28 mouse cellular contexts compared by ENCODE assay signal in the genomic region with DNA sequence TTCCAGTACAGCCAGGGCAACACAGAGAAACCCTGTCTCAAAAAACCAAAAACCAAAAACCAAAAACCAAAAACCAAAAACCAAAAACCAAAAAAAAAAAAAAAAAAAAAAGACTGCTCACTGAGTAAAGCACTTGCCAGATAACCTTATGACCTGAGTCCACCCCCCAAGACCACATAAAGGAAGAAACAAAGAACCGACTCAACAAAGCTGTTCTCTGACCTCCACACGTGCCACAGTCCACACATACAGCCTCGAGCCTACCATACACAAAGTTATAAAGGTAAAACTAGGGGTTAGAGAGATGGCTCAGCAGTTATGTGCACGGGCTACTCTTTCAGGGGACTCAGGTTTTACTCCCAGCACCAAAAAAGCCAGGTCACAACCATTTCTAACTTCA.
"Had no signal": no experiment of that assay in that cellular context is flagged by ENCODE, and none has a peak within 500 bp of the region (broad histone marks: within the 10 kb centered on the region; RNA-seq: fewer than 3 reads in every experiment).

No protein-coding gene starts in this region.

- H3K27me3 ChIP-seq: heart, embryonic 12.5 days; heart, embryonic 13.5 days; heart, embryonic 15.5 days; hindbrain, embryonic 12.5 days; hindbrain, embryonic 13.5 days; hindbrain, embryonic 15.5 days; intestine, embryonic 15.5 days; kidney, embryonic 15.5 days had no signal

- H3K36me3 ChIP-seq: heart, embryonic 15.5 days; intestine, embryonic 15.5 days; kidney, embryonic 15.5 days had no signal

- H3K9ac ChIP-seq: heart, embryonic 12.5 days; heart, embryonic 13.5 days; heart, embryonic 15.5 days; hindbrain, embryonic 12.5 days; hindbrain, embryonic 13.5 days; hindbrain, embryonic 14.5 days; hindbrain, embryonic 15.5 days; intestine, embryonic 15.5 days; kidney, embryonic 15.5 days had no signal

- H3K9me3 ChIP-seq: heart, embryonic 12.5 days; heart, embryonic 13.5 days; heart, embryonic 15.5 days; hindbrain, embryonic 10.5 days; hindbrain, embryonic 12.5 days; hindbrain, embryonic 13.5 days; hindbrain, embryonic 15.5 days; intestine, embryonic 15.5 days; kidney, embryonic 15.5 days had no signal

- H3K27ac ChIP-seq: heart, embryonic 13.5 days; heart, embryonic 15.5 days; hindbrain, embryonic 10.5 days; hindbrain, embryonic 12.5 days; hindbrain, embryonic 13.5 days; hindbrain, embryonic 14.5 days; hindbrain, embryonic 15.5 days; hindbrain, postnatal 0 days; intestine, embryonic 15.5 days; kidney, embryonic 15.5 days; kidney, postnatal 0 days; layer of hippocampus, adult 2 months; left cerebral cortex, adult 2 months had no signal

- ATAC-seq: hindbrain, embryonic 16.5 days; hindbrain, postnatal 0 days; inflammation-experienced regulatory T-cells, adult 6 months; intestine, embryonic 15.5 days; intestine, embryonic 16.5 days; intestine, postnatal 0 days had no signal

- H3K4me3 ChIP-seq: heart, embryonic 12.5 days; heart, embryonic 13.5 days; heart, embryonic 15.5 days; hindbrain, embryonic 10.5 days; hindbrain, embryonic 12.5 days; hindbrain, embryonic 13.5 days; hindbrain, embryonic 15.5 days; intestine, embryonic 15.5 days; kidney, embryonic 15.5 days; layer of hippocampus, adult 2 months; left cerebral cortex, adult 2 months had no signal

- DNase-seq: heart, postnatal 10 days; heart, postnatal 14 days; heart, postnatal 36 days; heart, postnatal 4 days; kidney, adult 18-20 months; kidney, postnatal 10 days; kidney, postnatal 4 days; layer of hippocampus, adult 9-11 months; layer of hippocampus, postnatal 36 days had no signal

- H3K4me2 ChIP-seq: heart, embryonic 11.5 days; heart, embryonic 12.5 days; heart, embryonic 13.5 days; heart, embryonic 15.5 days; hindbrain, embryonic 12.5 days; hindbrain, embryonic 13.5 days; hindbrain, embryonic 14.5 days; hindbrain, embryonic 15.5 days; intestine, embryonic 15.5 days; kidney, embryonic 15.5 days had no signal

- H3K4me1 ChIP-seq: intestine, embryonic 15.5 days had no signal
